Mouse (Mus musculus): ENCODE data around the gene Crebrf. TPM values are rescaled to one million over a fixed set of nuclear protein-coding genes. Genes with fewer than 3 reads are reported as not detected.

The Crebrf gene
- polyA plus RNA-seq, 1 experiment from 2014 or later, result 13.5 TPM

- Histone ChIP-seq H3K9ac (ENCODE audit: low read depth, low read length) (no peak overlapping the region), H3K4me3 (ENCODE audit: low read depth, low read length) (no peak overlapping the region), H3K27ac (ENCODE audit: low read depth, low read length) (no peak overlapping the region), H3K36me3 (ENCODE audit: control insufficient read depth, insufficient read depth) (no peaks in the 10 kb centered on the region), H3K4me1 (replicated peaks; ENCODE audit: control insufficient read depth, insufficient read depth, low read length) (no peaks in the 10 kb centered on the region), H3K27me3 (replicated peaks; ENCODE audit: control insufficient read depth, insufficient read depth, low read length) (no peaks in the 10 kb centered on the region), H3K4me2 (replicated peaks; ENCODE audit: low read depth) (no peak overlapping the region), H3K9me3 (ENCODE audit: control insufficient read depth) (no peaks in the 10 kb centered on the region)
- TF ChIP-seq CTCF (IDR thresholded peaks at IDR 0.05; ENCODE audit: low read depth), result no peak
- ATAC-seq, result no peak
- WGBS, result 48% methylated on average over 9 of the region's 9 CpGs
These were observed 98.0 kb downstream of the Crebrf start for GRCm38 (mm10) chr17:26813497-26813896.

GRCm38 (mm10) chr17:26816810-26817209, 101.4 kb downstream of the Crebrf start:
- no peak overlapping the region for H3K27ac ChIP-seq (ENCODE audit: low read depth, low read length)
- H3K4me2 ChIP-seq (replicated peaks; ENCODE audit: low read depth), result no peak overlapping the region
- TF ChIP-seq CTCF (IDR thresholded peaks at IDR 0.05; ENCODE audit: low read depth), result no peak
- H3K9ac ChIP-seq (ENCODE audit: low read depth, low read length), result no peak overlapping the region
- WGBS, result 79% methylated on average over 6 of the region's 6 CpGs
- H3K36me3 ChIP-seq (ENCODE audit: control insufficient read depth, insufficient read depth), result no peaks in the 10 kb centered on the region
- no peak overlapping the region for H3K4me3 ChIP-seq (ENCODE audit: low read depth, low read length)
- H3K9me3 ChIP-seq (ENCODE audit: control insufficient read depth), result no peaks in the 10 kb centered on the region
- no peak for ATAC-seq
- H3K27me3 ChIP-seq (replicated peaks; ENCODE audit: control insufficient read depth, insufficient read depth, low read length), result no peaks in the 10 kb centered on the region
- no peaks in the 10 kb centered on the region for H3K4me1 ChIP-seq (replicated peaks; ENCODE audit: control insufficient read depth, insufficient read depth, low read length)

GRCm38 (mm10) chr17:26817776-26818175, 102.3 kb downstream of the Crebrf start:
- H3K9ac ChIP-seq (ENCODE audit: low read depth, low read length), result no peak overlapping the region
- H3K27ac ChIP-seq (ENCODE audit: low read depth, low read length), result no peak overlapping the region
- no peaks in the 10 kb centered on the region for H3K9me3 ChIP-seq (ENCODE audit: control insufficient read depth)
- no peak for TF ChIP-seq CTCF (IDR thresholded peaks at IDR 0.05; ENCODE audit: low read depth)
- H3K4me3 ChIP-seq (ENCODE audit: low read depth, low read length), result no peak overlapping the region
- ATAC-seq, result no peak
- H3K36me3 ChIP-seq (ENCODE audit: control insufficient read depth, insufficient read depth), result no peaks in the 10 kb centered on the region
- H3K4me1 ChIP-seq (replicated peaks; ENCODE audit: control insufficient read depth, insufficient read depth, low read length), result no peaks in the 10 kb centered on the region
- no peaks in the 10 kb centered on the region for H3K27me3 ChIP-seq (replicated peaks; ENCODE audit: control insufficient read depth, insufficient read depth, low read length)
- no peak overlapping the region for H3K4me2 ChIP-seq (replicated peaks; ENCODE audit: low read depth)

GRCm38 (mm10) chr17:26826131-26826530, 110.7 kb downstream of the Crebrf start:
- Histone ChIP-seq H3K9ac (ENCODE audit: low read depth, low read length) (no peak overlapping the region), H3K4me2 (replicated peaks; ENCODE audit: low read depth) (no peak overlapping the region), H3K27ac (ENCODE audit: low read depth, low read length) (no peak overlapping the region), H3K27me3 (replicated peaks; ENCODE audit: control insufficient read depth, insufficient read depth, low read length) (peaks cover 10% of the 10 kb centered on the region), H3K36me3 (ENCODE audit: control insufficient read depth, insufficient read depth) (no peaks in the 10 kb centered on the region), H3K9me3 (ENCODE audit: control insufficient read depth) (0 out of 2 replicates have a peak, but pooled peaks cover 6% of the 10 kb centered on the region), H3K4me1 (replicated peaks; ENCODE audit: control insufficient read depth, insufficient read depth, low read length) (no peaks in the 10 kb centered on the region), H3K4me3 (ENCODE audit: low read depth, low read length) (no peak overlapping the region)
- no peak for ATAC-seq
- no peak for TF ChIP-seq CTCF (IDR thresholded peaks at IDR 0.05; ENCODE audit: low read depth)
- WGBS, result 62% methylated on average over 16 of the region's 17 CpGs

Other genes with a start within 250 kb of the Crebrf start
- 48.6 TPM in 2 replicates for gene Ergic1, start 154.2 kb upstream of the Crebrf start, polyA plus RNA-seq (2015; fragmentation: Nextera tagmentation; extraction: Ambion mirVana)
- 18.9 and 19.4 TPM in 2 replicates for gene Dusp1, start 153.5 kb upstream of the Crebrf start, polyA plus RNA-seq (2015; fragmentation: Nextera tagmentation; extraction: Ambion mirVana)
- gene Atp6v0e, start 52.4 kb upstream of the Crebrf start, polyA plus RNA-seq (2015; fragmentation: Nextera tagmentation; extraction: Ambion mirVana), result 523 and 571 TPM in 2 replicates
- 29.7 and 30.7 TPM in 2 replicates for gene Bnip1, start 65.4 kb downstream of the Crebrf start, polyA plus RNA-seq (2015; fragmentation: Nextera tagmentation; extraction: Ambion mirVana)
- gene Nkx2-5, start 129.4 kb downstream of the Crebrf start, polyA plus RNA-seq (2015; fragmentation: Nextera tagmentation; extraction: Ambion mirVana), result 0.08 and 0.58 TPM in 2 replicates
- 0.94 and 1.4 TPM in 2 replicates for gene Kifc5b, start 201.4 kb downstream of the Crebrf start, polyA plus RNA-seq (2015; fragmentation: Nextera tagmentation; extraction: Ambion mirVana)
- 11.2 and 11.6 TPM in 2 replicates for gene Phf1, start 217.4 kb downstream of the Crebrf start, polyA plus RNA-seq (2015; fragmentation: Nextera tagmentation; extraction: Ambion mirVana)
- 287 and 304 TPM in 2 replicates for gene Cuta, start 223.9 kb downstream of the Crebrf start, polyA plus RNA-seq (2015; fragmentation: Nextera tagmentation; extraction: Ambion mirVana)
- gene Syngap1, start 225.6 kb downstream of the Crebrf start, polyA plus RNA-seq (2015; fragmentation: Nextera tagmentation; extraction: Ambion mirVana), result 0.35 and 0.39 TPM in 2 replicates